Mouse (Mus musculus) C2C12 (cell line): Measurements from ENCODE around the gene Pla2g6. TPM values are rescaled to one million over a fixed set of nuclear protein-coding genes. Genes with fewer than 3 reads are reported as not detected.
A peak's percentile ranks its signal among the peaks of the same experiment; 100 is the strongest.

ENCODE experiments used
- H3K27me3 ChIP-seq: one replicate; pipeline ENCODE4 v1.6.1; 2011; ENCODE audit not compliant: control insufficient read depth, insufficient read depth, insufficient read length
- H3K36me3 ChIP-seq: one replicate; pipeline ENCODE4 v1.6.1; 2011; ENCODE audit not compliant: control insufficient read depth, insufficient read depth
- H3K4me3 ChIP-seq: one replicate; pipeline ENCODE4 v1.5.1; 2011; ENCODE audit warnings: mild to moderate bottlenecking, control low read depth; ENCODE audit not compliant: poor library complexity, insufficient read depth, severe bottlenecking
- H3K79me2 ChIP-seq: one replicate; pipeline ENCODE4 v1.6.1; 2011; ENCODE audit not compliant: control insufficient read depth, insufficient read depth
- H3K79me3 ChIP-seq: one replicate; pipeline ENCODE4 v1.6.1; 2011; ENCODE audit warnings: low read depth, control low read depth
- H3ac ChIP-seq: one replicate; pipeline ENCODE3; 2011; ENCODE audit warnings: low read depth; ENCODE audit not compliant: control insufficient read depth, insufficient read length
- CEBPB ChIP-seq: IDR thresholded peaks from one replicate; pipeline ENCODE4 v1.6.1; 2011; ENCODE audit warnings: low read depth, mild to moderate bottlenecking, control low read depth, moderate library complexity
- CTCF ChIP-seq: IDR thresholded peaks from one replicate; pipeline ENCODE4 v1.5.1; 2011; ENCODE audit not compliant: control insufficient read depth, insufficient read depth, insufficient read length
- FOSL1 ChIP-seq: IDR thresholded peaks from one replicate; pipeline ENCODE4 v1.8.0; 2011; ENCODE audit warnings: mild to moderate bottlenecking, low read length; ENCODE audit not compliant: poor library complexity, insufficient read depth, severe bottlenecking
- MAX ChIP-seq: IDR thresholded peaks from one replicate; pipeline ENCODE4 v1.6.1; 2011; ENCODE audit warnings: mild to moderate bottlenecking, control low read depth
- MYOD1 ChIP-seq: IDR thresholded peaks from one replicate; pipeline ENCODE4 v1.6.1; 2011; ENCODE audit warnings: low read depth; ENCODE audit not compliant: control insufficient read depth, insufficient read length
- MYOG ChIP-seq: IDR thresholded peaks from one replicate; pipeline ENCODE4 v1.6.1; 2011; ENCODE audit not compliant: control insufficient read depth, insufficient read length; ENCODE audit errors: extremely low read depth
- USF1 ChIP-seq: IDR thresholded peaks from one replicate; pipeline ENCODE4 v1.6.1; 2011; ENCODE audit warnings: low read depth, mild to moderate bottlenecking, control low read depth, moderate library complexity
- polyA plus RNA-seq: library from polyadenylated mRNA; unstranded; fragments of >200 nt; fragmentation: generic; extraction: Trizol; gene quantifications from one replicate; pipeline ENCODE4 v1.2.1, GENCODE M21; 2012; ENCODE audit warnings: missing spikeins

The Pla2g6 gene
- polyA plus RNA-seq, 1 experiment = 17.4 TPM

GRCm38 (mm10) chr15:79335061-79335655 is 7.0 kb upstream of the Pla2g6 start:
- Histone ChIP-seq H3K79me2 (no peaks in the 10 kb centered on the region), H3ac (no peak overlapping the region), H3K4me3 (no peak overlapping the region), H3K27me3 (no peaks in the 10 kb centered on the region), H3K79me3 (no peaks in the 10 kb centered on the region), H3K36me3 (no peaks in the 10 kb centered on the region)
- TF ChIP-seq USF1 (peak; percentile 65), CTCF (no peak), MYOD1 (peak; percentile 29), FOSL1 (no peak)

DNA sequence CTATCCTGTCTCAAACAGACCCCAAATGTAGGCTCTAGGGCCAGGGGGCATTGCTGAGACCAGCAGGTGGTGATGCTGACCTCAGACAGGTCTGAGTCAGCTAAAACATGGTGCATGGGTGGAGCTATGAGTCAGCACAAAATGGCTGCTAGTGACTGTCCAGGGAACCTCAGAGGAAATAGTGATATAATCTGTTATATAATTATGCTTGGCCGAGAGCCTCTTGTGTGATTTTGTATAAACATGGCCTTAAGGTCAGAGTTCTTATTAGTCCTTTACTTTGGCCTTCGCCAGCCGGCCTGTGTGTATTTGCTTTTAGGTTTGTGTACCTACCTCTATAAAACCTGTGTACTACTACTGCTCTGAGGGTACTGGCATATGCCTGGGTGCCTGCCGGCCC is 5.2 kb upstream of the Pla2g6 start:
- H3ac ChIP-seq = no peak overlapping the region
- H3K79me3 ChIP-seq = no peaks in the 10 kb centered on the region
- no peak overlapping the region for H3K4me3 ChIP-seq
- H3K79me2 ChIP-seq = no peaks in the 10 kb centered on the region
- TF ChIP-seq FOSL1 = peak; percentile 84
- peak; percentile 81 for TF ChIP-seq MAX
- no peak for TF ChIP-seq CEBPB
- peak; percentile 87 for TF ChIP-seq MYOD1
- H3K27me3 ChIP-seq = no peaks in the 10 kb centered on the region
- H3K36me3 ChIP-seq = no peaks in the 10 kb centered on the region

DNA sequence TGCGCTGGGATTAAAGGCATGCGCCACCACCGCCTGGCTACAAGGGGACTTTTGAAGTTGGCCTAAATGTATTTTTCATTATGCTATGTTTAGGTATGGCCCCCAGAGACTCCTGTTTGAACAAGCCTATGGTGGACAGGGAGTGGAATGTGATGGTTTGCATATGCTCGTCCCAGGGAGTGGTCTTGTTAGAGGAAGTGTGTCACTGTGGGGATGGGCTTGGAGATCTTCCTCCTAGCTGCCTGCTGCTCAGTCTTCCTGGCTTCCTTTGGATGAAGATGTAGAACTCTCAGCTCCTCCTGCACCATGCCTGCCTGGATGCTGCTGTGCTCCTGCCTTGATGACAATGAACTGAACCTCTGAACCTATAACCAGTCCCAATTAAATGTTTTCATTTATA is 2.3 kb upstream of the Pla2g6 start:
- no peak for TF ChIP-seq FOSL1
- TF ChIP-seq CTCF = no peak
- TF ChIP-seq MYOD1 = no peak
- TF ChIP-seq MYOG = no peak
- Histone ChIP-seq H3K36me3 (no peaks in the 10 kb centered on the region), H3K27me3 (no peaks in the 10 kb centered on the region), H3K4me3 (no peak overlapping the region), H3K79me2 (peaks cover 22% of the 10 kb centered on the region), H3K79me3 (peaks cover 2% of the 10 kb centered on the region), H3ac (no peak overlapping the region)

GRCm38 (mm10) chr15:79329979-79330363 is 1.8 kb upstream of the Pla2g6 start:
- H3K79me2 ChIP-seq = peaks cover 28% of the 10 kb centered on the region
- no peak for TF ChIP-seq MAX
- TF ChIP-seq MYOD1 = no peak
- no peak for TF ChIP-seq CEBPB
- no peak for TF ChIP-seq MYOG
- peaks cover 6% of the 10 kb centered on the region for H3K79me3 ChIP-seq
- no peak overlapping the region for H3K4me3 ChIP-seq
- H3ac ChIP-seq = no peak overlapping the region
- no peaks in the 10 kb centered on the region for H3K27me3 ChIP-seq
- no peaks in the 10 kb centered on the region for H3K36me3 ChIP-seq

GRCm38 (mm10) chr15:79329346-79329978 is 1.3 kb upstream of the Pla2g6 start:
- no peaks in the 10 kb centered on the region for H3K27me3 ChIP-seq
- TF ChIP-seq FOSL1 (no peak), CEBPB (no peak), MYOG (no peak), MYOD1 (no peak), CTCF (no peak), USF1 (no peak), MAX (no peak)

DNA sequence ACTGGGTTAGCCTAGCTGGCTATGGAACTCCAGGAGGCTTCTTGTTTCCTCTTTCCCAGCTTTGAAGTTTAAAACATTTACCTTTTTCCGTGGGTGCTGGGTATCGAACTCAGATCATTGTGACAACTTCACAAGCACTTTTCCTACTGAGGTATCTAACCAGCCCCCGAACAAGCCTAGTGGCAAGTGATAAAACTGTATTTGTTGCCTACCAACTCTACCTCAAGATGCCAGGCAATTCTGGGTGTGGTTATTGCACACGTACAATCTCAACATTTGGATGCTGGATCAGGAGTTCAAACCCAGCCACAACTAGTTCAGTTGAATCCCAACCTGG is 717 bp upstream of the Pla2g6 start:
- H3K4me3 ChIP-seq = no peak overlapping the region

More at GRCm38 (mm10) chr15:79329346-79329978, 1.3 kb upstream of the Pla2g6 start:
- no peaks in the 10 kb centered on the region for H3K36me3 ChIP-seq
- peaks cover 8% of the 10 kb centered on the region for H3K79me3 ChIP-seq
- no peak overlapping the region for H3ac ChIP-seq
- H3K79me2 ChIP-seq = peaks cover 33% of the 10 kb centered on the region
- no peak overlapping the region for H3K4me3 ChIP-seq

More for the DNA sequence above, 717 bp upstream of the Pla2g6 start:
- H3ac ChIP-seq = no peak overlapping the region
- no peaks in the 10 kb centered on the region for H3K27me3 ChIP-seq
- peaks cover 8% of the 10 kb centered on the region for H3K79me3 ChIP-seq
- no peak for TF ChIP-seq CTCF
- no peak for TF ChIP-seq MAX
- TF ChIP-seq FOSL1 = no peak
- no peak for TF ChIP-seq MYOG
- no peak for TF ChIP-seq MYOD1
- no peak for TF ChIP-seq CEBPB
- TF ChIP-seq USF1 = no peak
- H3K36me3 ChIP-seq = no peaks in the 10 kb centered on the region
- peaks cover 35% of the 10 kb centered on the region for H3K79me2 ChIP-seq
